Mouse (Mus musculus): Measurements from ENCODE around the gene Ube2v1. TPM values are rescaled to one million over a fixed set of nuclear protein-coding genes. Genes with fewer than 3 reads are reported as not detected.
A peak's percentile ranks its signal among the peaks of the same experiment; 100 is the strongest.
"Not testable (repeated sequence)": the region's sequence is repeated elsewhere in the genome, so short reads cannot be mapped to it uniquely, and the experiment has no call there.

The Ube2v1 gene
- total and polyA plus RNA-seq, 2 experiments from 2014 or later, result 94.6 to 152 TPM

- H3K9ac ChIP-seq (replicated peaks; ENCODE audit: low read depth, low read length), result no peak overlapping the region
- no peaks in the 10 kb centered on the region for H3K9me3 ChIP-seq (replicated peaks; ENCODE audit: control insufficient read depth, low read length)
- no peaks in the 10 kb centered on the region for H3K4me1 ChIP-seq (ENCODE audit: control insufficient read depth, insufficient read depth)
- ATAC-seq (ENCODE audit: insufficient read depth, low read depth), result no peak
- H3K4me2 ChIP-seq (ENCODE audit: low read depth, low read length), result no peak overlapping the region
- no peak for TF ChIP-seq CTCF (IDR thresholded peaks at IDR 0.05; ENCODE audit: low read depth)
- no peak for TF ChIP-seq EP300 (IDR thresholded peaks at IDR 0.05; ENCODE audit: low read depth)
- no peak overlapping the region for H3K4me3 ChIP-seq (ENCODE audit: low read depth, low read length)
- no peaks in the 10 kb centered on the region for H3K27me3 ChIP-seq (ENCODE audit: control insufficient read depth, insufficient read depth, low read length)
- H3K27ac ChIP-seq (ENCODE audit: low read depth), result no peak overlapping the region
- H3K36me3 ChIP-seq (replicated peaks; ENCODE audit: control insufficient read depth, insufficient read depth, low read length), result peaks cover 26% of the 10 kb centered on the region
- DNase-seq (ENCODE audit: low spot score), result no peak
- 83% methylated on average over 9 of the region's 9 CpGs for WGBS
Measured at GRCm38 (mm10) chr2:167651622-167652021, 19.7 kb upstream of the Ube2v1 start.

- TF ChIP-seq EP300 (IDR thresholded peaks at IDR 0.05; ENCODE audit: low read depth), result no peak
- 83% methylated on average over 12 of the region's 12 CpGs for WGBS
- Histone ChIP-seq H3K4me2 (ENCODE audit: low read depth, low read length) (no peak overlapping the region), H3K27ac (ENCODE audit: low read depth) (no peak overlapping the region), H3K4me1 (ENCODE audit: control insufficient read depth, insufficient read depth) (no peaks in the 10 kb centered on the region), H3K9ac (replicated peaks; ENCODE audit: low read depth, low read length) (no peak overlapping the region), H3K36me3 (replicated peaks; ENCODE audit: control insufficient read depth, insufficient read depth, low read length) (peaks cover 37% of the 10 kb centered on the region), H3K4me3 (ENCODE audit: low read depth, low read length) (no peak overlapping the region), H3K9me3 (replicated peaks; ENCODE audit: control insufficient read depth, low read length) (no peaks in the 10 kb centered on the region), H3K27me3 (ENCODE audit: control insufficient read depth, insufficient read depth, low read length) (no peaks in the 10 kb centered on the region)
- DNase-seq (ENCODE audit: low spot score) (no peak), ATAC-seq (ENCODE audit: insufficient read depth, low read depth) (no peak)
Measured at GRCm38 (mm10) chr2:167649290-167650032, 17.6 kb upstream of the Ube2v1 start.

- WGBS, result 68% methylated on average over 4 of the region's 4 CpGs
- Histone ChIP-seq H3K9ac (replicated peaks; ENCODE audit: low read depth, low read length) (no peak overlapping the region), H3K4me2 (ENCODE audit: low read depth, low read length) (no peak overlapping the region), H3K9me3 (replicated peaks; ENCODE audit: control insufficient read depth, low read length) (no peaks in the 10 kb centered on the region), H3K36me3 (replicated peaks; ENCODE audit: control insufficient read depth, insufficient read depth, low read length) (peaks cover 25% of the 10 kb centered on the region), H3K4me1 (ENCODE audit: control insufficient read depth, insufficient read depth) (no peaks in the 10 kb centered on the region), H3K27me3 (ENCODE audit: control insufficient read depth, insufficient read depth, low read length) (no peaks in the 10 kb centered on the region), H3K27ac (ENCODE audit: low read depth) (no peak overlapping the region), H3K4me3 (ENCODE audit: low read depth, low read length) (no peak overlapping the region)
- peak; percentile 37; the same call in 1 of the 2 replicates for ATAC-seq (ENCODE audit: insufficient read depth, low read depth)
- DNase-seq (ENCODE audit: low spot score), result no peak
- TF ChIP-seq EP300 (IDR thresholded peaks at IDR 0.05; ENCODE audit: low read depth), result no peak
- TF ChIP-seq CTCF (IDR thresholded peaks at IDR 0.05; ENCODE audit: low read depth), result peak; percentile 25
Measured at GRCm38 (mm10) chr2:167646411-167646810, 14.5 kb upstream of the Ube2v1 start.

GRCm38 (mm10) chr2:167643356-167644052, 11.6 kb upstream of the Ube2v1 start:
- not testable (repeated sequence) for H3K27ac ChIP-seq (ENCODE audit: low read depth); H3K4me1 ChIP-seq (ENCODE audit: control insufficient read depth, insufficient read depth); ATAC-seq (ENCODE audit: insufficient read depth, low read depth); DNase-seq (ENCODE audit: low spot score); H3K4me2 ChIP-seq (ENCODE audit: low read depth, low read length); H3K9me3 ChIP-seq (replicated peaks; ENCODE audit: control insufficient read depth, low read length); H3K9ac ChIP-seq (replicated peaks; ENCODE audit: low read depth, low read length); H3K27me3 ChIP-seq (ENCODE audit: control insufficient read depth, insufficient read depth, low read length); H3K4me3 ChIP-seq (ENCODE audit: low read depth, low read length)
- WGBS, result 89% methylated on average over 13 of the region's 13 CpGs
- peaks cover 25% of the 10 kb centered on the region for H3K36me3 ChIP-seq (replicated peaks; ENCODE audit: control insufficient read depth, insufficient read depth, low read length)

- Histone ChIP-seq H3K9me3 (replicated peaks; ENCODE audit: control insufficient read depth, low read length) (no peaks in the 10 kb centered on the region), H3K4me1 (ENCODE audit: control insufficient read depth, insufficient read depth) (no peaks in the 10 kb centered on the region), H3K9ac (replicated peaks; ENCODE audit: low read depth, low read length) (no peak overlapping the region), H3K27me3 (ENCODE audit: control insufficient read depth, insufficient read depth, low read length) (no peaks in the 10 kb centered on the region), H3K4me3 (ENCODE audit: low read depth, low read length) (no peak overlapping the region), H3K4me2 (ENCODE audit: low read depth, low read length) (no peak overlapping the region), H3K27ac (ENCODE audit: low read depth) (no peak overlapping the region), H3K36me3 (replicated peaks; ENCODE audit: control insufficient read depth, insufficient read depth, low read length) (peaks cover 25% of the 10 kb centered on the region)
- ATAC-seq (ENCODE audit: insufficient read depth, low read depth), result no peak
- no peak for DNase-seq (ENCODE audit: low spot score)
- 91% methylated on average over 6 of the region's 6 CpGs for WGBS
- TF ChIP-seq CTCF (IDR thresholded peaks at IDR 0.05; ENCODE audit: low read depth) (no peak), EP300 (IDR thresholded peaks at IDR 0.05; ENCODE audit: low read depth) (no peak)
Measured at GRCm38 (mm10) chr2:167642164-167642563, 10.3 kb upstream of the Ube2v1 start.
